Mouse (Mus musculus): Measurements from ENCODE around the gene Mapk8ip2.

DNA sequence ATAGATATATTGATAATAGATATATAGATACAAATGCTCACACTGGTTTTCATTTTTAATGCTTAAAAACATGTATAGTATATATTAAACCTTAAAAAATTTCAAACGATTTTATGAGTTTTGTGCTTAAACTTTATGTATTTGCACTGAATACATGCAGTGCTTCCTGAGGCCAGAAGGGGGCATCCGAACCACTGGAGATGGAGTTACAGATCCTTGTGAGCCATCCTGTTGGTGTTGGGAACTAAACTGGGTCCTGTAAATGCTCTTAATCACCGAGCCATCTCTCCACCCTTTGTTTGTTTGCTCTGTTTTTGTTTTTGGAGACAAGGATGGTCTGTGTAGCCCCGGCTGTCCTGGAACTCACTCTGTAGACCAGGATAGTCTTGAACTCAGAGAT lies 41.3 kb downstream of the Mapk8ip2 start:
- TF ChIP-seq CTCF (IDR thresholded peaks at IDR 0.05; ENCODE audit: low read depth), result peak; percentile 58
- TF ChIP-seq EP300 (IDR thresholded peaks at IDR 0.05; ENCODE audit: low read depth), result no peak
